Mouse (Mus musculus): ENCODE measurements around the gene Atp6v1f. TPM values are rescaled to one million over a fixed set of nuclear protein-coding genes. Genes with fewer than 3 reads are reported as not detected.

Atp6v1f gene
- total RNA-seq (2021): 100 to 1,000 TPM; 221 to 225 TPM
- long read RNA-seq, transcript Atp6v1f-201 (2 exons, 703 nt): major isoform, 307 of 313 reads
- long read RNA-seq, partial matches to known transcripts: 1 of 313 reads
- long read RNA-seq, other reads (novel, unspliced or antisense): 5 of 313 reads

DNA sequence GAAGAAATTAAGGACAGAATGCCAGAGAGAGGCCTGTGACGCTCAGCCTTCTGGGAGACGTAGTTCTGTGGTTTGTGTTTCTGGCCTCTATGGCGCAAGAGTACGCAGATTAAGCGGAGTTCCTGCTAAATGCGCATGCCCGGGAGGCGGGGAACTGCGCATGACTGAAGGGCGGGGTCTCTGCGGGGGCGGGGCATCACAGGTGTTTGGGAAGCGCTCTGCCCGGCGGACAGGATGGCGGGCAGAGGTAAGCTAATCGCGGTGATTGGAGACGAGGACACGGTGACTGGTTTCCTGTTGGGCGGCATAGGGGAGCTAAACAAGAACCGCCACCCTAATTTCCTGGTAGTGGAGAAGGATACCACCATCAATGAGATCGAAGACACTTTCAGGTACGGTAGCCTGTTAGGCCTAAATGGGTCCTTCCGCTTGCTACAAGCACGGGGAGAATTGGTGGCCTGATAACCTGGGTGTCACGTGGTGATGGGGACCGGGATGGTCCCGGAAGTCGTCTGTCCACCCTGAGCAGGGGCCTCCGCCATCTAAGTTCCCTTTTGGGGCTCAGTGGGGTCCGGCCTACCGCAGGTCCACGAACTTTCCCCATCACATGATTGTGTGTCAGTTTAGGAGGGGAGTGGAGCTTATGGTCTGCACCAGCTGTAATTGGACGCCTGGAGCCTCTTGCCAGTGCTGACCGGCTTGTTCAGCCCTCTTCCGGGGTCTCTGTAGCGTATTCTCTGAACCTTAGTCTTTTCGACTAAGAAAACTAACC is at the start of gene Atp6v1f:
TSS of gene Atp6v1f (plus strand) at position 136 of the 772 bp plus-strand sequence.
- DNase-seq (ENCODE audit: low spot score in 2 of 2): peak; percentile 86 to 92

DNA sequence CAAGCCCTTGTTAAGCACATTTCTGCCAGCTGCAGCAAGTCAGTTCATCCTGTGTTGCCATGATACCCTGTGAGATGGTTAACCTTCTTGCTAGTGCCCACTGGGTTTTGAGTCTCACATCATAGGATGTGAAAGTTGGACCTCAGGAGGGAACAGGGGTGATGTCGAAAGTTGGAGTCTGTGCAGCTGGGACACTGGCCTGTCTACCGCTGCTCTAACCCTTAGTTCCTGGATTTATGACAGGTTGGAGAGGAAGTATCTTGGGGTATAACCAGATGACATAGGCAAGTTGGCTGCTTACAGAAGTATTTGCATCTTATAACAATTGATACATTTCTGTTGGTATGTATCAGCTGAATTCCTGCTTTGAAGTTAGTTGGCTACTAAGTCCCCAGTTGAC is 46.9 kb upstream of the Atp6v1f start:
- no peak for DNase-seq (ENCODE audit: low spot score in 2 of 2)

DNA sequence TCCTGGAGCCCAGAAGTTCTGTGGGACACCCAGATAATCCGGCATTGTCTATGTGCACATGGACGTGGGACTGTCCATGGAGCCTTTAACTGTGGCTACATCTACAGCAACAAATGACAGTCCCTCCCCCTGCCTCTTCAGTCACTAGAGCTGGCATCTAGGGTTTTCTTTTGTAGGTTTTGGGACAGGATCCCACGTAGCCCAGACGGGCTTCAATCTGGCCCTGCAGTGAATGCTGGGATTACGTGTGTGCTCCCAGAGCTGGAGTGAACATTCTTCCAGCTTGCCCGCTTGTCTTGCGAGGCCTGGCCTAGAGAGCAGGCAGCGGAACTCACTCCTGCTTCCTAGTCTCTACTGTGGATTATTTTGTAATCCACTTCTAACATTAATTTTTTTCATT is 42.4 kb upstream of the Atp6v1f start:
- DNase-seq (ENCODE audit: low spot score in 2 of 2): no peak

DNA sequence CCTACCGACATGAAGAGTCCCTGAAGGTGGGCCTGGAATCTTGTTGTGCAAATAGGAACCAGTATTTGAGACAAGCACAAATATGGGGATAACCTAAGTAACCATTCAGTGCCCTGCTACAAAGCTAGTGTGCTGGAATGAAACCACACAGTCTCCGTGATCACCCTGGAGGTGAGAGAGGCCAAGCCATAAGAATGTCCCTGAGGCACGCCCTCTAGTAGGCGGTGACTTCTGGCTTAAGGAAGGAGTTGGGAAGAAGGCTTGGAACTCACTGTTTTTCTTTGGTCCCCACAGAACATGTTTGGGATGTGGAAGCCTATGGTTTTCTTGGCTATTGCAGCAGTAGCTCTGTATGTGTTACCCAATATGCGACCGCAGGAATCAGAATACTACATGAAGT is 41.2 kb upstream of the Atp6v1f start:
- DNase-seq (ENCODE audit: low spot score in 2 of 2): no peak

DNA sequence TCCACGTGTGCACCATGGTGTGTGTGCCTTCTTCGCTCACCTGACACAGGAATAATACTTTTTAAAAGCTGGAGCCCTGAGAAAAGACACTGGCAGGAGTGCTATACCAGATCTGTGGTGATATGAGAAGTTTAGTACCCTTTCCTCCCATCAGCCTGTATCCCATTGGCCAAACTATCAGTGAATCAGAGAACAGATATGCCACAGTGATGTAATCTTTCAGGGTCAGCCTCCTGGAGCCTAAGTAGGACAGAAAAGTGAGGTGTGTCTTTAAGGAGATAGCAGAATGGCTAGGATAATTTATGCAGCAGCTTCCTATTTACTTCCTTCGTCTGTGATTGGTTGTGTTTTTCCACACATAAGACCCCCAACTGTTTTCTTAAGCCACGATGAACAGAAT is 39.3 kb upstream of the Atp6v1f start:
- no peak for DNase-seq (ENCODE audit: low spot score in 2 of 2)

DNA sequence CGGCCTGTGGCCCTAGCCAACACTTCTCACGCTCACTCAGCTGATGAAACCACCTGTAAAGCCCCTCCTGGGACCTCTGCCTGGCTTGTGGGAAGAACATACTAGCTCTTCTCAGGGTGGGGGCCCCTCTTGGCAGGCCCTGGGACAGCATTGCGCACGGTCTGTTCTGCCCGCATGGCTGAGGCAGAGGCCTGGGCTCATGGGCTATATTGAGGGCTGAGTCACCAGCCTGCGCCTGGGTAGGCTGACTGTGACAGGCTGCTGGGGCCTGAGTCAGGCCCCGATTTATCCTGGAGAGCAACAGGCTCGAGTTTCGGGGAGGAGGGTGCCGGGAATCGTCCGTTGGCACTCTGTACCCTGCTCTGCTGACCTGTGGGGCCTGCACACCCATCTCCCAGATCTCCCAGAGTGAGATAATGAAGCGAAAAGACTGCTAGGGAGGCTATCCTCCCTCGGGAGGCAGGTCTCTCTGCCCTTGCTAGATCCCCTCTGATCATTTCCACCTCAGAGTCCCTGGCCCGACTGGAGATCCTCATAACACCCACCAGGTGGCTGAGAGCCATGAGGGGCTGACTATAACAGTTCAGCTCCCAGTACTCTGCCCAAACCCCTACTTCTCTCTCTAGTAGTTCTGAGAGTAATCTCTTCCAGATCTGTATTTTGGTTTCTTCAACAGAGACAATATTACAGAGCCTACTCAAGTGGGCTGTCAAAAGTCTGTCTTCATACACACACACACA is 36.7 kb upstream of the Atp6v1f start:
- DNase-seq (ENCODE audit: low spot score in 2 of 2): no peak

DNA sequence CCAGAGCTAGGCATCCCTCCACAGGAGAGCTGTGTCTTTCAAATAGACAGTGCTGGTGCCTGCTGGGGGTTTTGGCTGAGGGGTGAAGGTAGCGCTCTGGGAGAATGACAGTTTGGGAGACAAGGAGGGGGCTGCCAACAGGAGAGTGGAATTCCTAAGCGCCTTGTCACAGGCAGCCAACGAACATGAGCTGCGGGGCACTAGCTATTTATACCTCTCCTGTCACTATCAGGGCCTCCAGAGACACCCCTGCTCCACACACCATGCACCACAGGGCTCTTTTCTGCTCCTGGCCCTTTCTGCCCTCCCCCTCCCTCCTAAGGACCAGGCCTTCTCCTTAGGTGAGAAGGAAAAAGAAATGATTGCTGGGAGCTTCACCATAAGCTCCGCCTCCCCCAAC is 36.0 kb upstream of the Atp6v1f start:
- DNase-seq (ENCODE audit: low spot score in 2 of 2): no peak

DNA sequence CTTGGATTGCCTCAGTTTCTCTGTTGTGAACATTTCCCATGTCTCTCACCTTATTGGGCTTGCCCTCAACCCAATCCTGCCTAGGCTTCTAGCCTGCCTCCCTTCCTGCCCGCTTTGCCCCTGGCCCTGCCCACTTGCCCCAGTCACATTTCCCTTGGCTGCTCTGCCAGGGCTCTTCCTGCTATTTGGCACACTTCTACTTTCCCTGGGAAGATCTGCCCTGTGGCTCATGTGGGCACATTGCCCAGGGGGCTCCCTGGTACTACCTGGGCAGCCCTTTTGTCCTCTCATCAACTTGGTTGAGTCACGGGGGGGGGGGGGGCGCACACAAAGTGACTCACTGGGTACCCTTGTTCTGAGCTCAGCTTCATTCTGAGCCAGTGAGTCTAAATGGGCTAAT is 35.4 kb upstream of the Atp6v1f start:
- no peak for DNase-seq (ENCODE audit: low spot score in 2 of 2)

DNA sequence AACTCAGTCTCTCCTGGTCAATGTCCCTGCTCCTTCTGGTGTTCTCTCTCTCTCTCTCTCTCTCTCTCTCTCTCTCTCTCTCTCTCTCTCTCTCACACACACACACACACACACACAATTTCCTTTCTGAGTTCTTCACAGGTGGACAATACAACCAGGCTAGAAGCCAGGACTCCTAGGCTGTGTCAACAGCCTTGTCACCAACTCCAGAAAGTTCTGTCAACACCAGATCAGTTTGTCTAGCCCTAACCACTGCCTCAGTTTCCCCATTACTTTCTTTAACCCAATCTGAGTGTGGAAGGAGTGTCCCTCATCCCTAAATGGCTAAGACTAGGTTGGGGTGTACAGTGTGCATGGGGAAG is 34.9 kb upstream of the Atp6v1f start:
- no peak for DNase-seq (ENCODE audit: low spot score in 2 of 2)

DNA sequence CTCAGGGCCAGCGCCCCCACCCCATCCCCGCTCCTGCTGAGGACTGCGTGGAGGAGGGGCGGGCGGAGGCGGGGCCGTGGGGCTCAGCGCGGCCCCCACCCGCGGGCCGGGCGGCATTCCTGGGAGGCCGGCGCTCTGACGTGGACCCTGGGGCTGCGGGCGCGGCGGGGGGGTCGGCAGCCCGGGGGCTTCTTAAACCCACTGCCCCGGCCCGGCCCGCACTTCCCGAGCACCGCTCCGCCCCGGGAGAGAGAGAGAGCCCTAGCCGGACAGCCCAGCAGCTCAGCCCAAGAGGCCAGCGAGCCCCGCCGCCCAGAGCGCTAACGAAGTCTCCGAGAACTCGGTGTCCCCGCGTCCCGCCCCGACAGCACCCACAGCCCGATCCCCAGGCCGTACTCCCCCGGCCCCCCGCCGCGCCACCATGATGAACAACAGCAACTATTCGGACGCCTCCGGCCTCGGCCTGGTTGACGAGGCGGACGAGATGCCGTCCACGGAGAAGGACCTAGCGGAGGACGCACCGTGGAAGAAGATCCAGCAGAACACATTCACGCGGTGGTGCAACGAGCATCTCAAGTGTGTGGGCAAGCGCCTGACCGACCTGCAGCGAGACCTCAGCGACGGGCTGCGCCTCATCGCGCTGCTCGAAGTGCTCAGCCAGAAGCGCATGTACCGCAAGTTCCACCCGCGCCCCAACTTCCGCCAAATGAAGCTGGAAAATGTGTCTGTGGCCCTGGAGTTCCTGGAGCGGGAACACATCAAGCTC is 34.3 kb upstream of the Atp6v1f start, which contains the start of gene Flnc:
TSS of gene Flnc (plus strand) at position 219 of the 766 bp plus-strand sequence.
- DNase-seq (ENCODE audit: low spot score in 2 of 2): no peak

DNA sequence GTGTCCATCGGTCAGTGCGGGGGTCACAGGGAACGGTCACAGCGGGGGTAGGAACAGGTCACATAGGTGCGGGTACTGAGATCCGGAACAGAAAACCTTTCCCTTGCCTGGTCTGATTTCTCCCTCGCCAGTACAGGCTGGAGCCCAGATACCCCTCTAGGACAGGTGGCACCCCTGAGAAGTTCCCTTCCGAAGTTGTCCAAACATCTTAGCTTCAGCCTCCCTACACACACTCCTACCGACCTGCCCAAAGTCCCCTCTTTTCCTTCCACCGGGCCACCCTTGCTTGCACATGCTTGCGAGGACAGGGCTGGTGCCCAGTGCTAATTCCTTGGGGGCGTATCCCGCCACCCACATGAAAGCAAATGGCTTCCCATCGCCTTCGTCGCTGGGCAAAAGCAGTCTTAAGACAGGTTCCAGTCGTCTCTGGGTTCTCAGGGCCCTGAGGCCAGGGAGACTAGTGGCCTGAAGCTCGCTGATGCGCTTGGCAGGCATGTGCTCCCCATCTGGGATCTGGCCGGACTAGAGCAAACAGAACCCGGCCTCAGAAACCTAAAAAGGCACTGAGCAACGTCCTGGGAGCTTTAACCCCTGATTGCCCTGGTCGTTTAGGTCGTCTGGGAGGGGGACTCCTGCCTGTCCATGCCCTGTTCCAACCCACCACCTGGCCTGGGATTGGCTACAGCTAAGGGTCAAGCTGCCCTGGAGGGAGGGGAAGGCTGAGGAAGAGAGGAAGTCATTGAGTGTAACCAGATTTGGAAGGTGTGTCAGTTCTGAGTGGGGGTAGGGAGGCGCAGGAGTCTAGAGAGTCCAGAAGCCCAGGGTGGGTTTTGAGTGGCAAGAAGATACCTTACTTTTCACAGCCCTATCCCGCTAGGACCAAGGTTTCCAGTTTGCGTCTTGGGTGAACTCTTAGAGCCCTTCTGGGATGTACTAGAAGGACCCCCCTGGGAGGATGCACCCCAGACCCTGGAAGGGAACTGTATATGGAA is 33.4 kb upstream of the Atp6v1f start:
- no peak for DNase-seq (ENCODE audit: low spot score in 2 of 2)

DNA sequence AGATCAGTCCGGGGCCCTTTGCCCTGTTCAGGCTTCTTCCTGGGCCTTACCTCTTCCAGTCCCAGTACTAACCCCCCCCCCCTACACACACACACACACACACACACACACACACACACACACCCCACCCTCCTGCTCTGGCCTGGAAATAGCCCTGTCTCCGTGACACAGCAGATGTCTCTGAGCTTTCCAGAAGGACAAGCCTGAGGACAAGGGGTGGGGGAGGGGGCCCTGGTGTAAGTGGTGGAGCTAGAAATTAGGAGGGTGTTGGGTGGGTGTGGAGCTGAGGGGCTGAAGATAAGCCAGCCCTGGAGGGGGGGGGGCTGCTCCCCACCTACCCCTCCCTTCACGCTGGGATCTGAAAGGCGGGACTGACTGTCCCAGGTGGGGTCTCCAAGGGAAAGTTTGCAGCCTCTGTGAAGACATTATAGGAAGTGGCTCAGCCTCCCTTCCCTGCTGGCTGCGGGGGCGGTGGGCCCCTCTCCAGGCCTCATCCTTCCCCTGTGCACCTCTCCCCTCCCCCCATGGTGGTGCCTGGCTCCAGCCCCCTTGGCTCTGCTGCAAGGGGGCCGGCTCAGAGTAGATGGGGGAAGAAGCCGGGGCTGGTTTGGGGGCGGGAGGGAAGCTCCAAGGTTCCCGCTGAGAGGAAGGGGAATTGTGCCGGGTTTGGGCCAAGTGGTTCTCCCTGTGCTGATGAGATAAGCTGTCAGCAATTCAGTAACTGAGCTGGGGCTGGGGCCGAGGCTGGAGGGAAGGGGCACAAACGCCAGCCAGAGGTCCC is 32.4 kb upstream of the Atp6v1f start:
- no peak for DNase-seq (ENCODE audit: low spot score in 2 of 2)

DNA sequence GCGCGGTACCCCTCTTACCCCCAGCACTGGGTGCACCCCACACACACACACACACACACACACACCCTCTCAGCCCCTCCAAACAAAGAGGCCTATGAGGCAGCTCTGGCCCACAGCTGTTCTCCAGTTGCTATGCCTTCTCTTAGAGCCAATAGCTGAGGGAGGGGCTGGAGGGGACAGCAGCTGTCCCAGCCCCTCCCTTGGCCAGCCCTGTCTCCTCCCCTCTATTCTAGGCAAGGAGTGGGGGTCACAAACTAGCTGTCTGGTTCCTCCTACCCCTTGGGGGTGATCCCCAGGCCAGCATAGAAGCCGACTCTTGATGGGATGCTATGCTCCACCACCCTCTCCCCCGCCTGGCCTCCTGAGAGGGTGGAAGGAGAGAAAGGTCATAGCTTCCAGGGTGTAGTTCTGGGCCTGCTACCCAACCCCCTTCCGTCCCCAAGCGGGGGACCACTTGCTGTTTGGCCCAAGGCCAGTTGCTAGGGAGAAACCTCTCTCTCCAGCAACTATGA is 31.5 kb upstream of the Atp6v1f start:
- no peak for DNase-seq (ENCODE audit: low spot score in 2 of 2)

DNA sequence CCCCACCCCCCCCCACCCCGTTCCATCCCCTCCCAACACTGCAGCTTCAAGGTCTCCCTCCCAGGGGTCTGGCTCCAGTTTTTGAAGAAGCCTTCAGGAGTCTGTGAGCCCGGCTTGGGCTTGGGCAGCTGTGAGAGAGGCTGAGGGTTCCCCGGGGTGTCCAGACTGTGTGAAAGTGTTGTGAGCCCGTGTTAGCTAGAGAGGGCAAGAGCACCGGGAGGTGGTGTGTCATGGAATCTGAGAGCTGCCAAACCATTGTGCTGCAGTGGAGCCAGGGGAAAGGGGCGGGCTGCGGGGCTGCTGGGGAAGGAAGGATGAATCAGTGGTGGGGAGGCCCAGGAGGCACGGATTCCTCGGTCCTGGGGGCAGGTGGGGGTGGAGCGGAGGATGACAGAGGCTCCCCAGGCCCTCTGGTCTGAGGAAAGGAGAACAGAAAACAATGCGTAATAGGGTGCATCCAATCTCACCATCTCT is 31.0 kb upstream of the Atp6v1f start:
- DNase-seq (ENCODE audit: low spot score in 2 of 2): peak; percentile 41 to 42

DNA sequence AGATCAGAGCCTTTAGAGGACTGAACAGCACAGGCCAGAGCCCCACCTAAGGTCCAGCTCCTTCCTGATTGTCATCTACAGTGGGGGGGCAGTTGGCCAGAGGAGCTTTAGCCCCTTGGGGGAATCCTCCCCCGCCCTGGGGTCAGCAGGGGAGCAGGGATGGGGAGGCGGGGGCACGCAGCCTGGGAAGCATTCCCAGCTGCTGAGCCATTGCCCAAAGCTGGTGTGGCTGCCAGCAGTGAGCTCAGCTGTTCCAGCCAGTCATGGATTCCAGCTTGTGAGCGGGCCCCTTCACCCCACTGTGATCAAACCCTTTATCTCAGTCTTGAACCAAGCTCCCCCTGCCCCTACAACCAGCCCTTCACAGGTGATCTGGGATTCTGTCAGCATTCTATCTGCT is 28.3 kb upstream of the Atp6v1f start:
- DNase-seq (ENCODE audit: low spot score in 2 of 2): peak; percentile 38 to 49

DNA sequence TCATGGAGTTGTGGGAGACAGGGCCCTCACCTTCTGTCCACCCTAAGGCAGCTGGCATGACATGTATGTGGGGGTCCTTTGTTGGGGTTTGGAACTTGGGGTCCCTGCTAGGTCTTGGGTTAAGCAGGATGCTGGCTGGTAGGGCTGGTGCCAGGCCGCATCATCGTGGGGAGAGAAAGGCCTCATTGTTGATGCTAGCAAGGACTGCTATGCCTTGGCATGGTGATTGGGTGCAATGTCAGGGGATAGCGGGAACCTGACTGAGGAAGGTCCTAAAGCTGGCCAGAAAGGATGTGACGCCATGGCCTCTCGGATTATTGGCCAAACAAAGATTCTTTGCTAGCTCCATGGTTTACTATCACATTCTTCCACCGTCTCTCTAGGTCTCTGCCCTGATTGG is 27.7 kb upstream of the Atp6v1f start:
- DNase-seq (ENCODE audit: low spot score in 2 of 2): no peak

DNA sequence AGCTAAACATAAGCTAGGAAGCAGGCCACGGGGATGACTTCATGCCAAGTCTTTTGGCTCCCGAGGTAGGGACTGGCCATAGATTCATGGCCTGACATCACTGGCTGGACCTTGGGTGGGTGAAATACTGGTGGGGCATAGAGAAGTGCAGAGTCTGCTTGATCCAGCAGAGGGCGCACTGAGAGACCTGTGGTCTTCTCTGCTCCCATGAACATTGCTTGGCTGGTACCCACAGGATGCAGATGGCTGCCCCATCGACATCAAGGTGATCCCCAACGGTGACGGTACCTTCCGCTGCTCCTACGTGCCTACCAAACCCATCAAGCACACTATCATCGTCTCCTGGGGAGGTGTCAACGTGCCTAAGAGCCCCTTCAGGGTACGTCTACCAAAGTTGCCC is 22.7 kb upstream of the Atp6v1f start:
- peak in 1 of 2 experiments; percentile 43 for DNase-seq (ENCODE audit: low spot score in 2 of 2)

DNA sequence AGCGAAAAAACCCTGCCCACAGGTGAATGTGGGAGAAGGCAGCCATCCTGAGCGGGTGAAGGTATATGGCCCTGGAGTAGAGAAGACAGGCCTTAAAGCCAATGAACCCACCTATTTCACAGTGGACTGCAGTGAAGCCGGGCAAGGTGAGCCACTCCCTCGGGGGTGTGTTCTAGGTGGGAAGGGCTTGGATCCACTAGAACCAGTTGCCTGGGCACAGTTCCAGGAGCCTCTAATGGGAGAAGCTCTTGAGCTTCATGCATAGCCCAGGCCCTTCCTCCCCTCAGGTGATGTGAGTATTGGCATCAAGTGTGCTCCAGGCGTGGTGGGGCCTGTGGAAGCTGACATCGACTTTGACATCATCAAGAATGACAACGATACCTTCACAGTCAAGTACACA is 22.2 kb upstream of the Atp6v1f start:
- no peak for DNase-seq (ENCODE audit: low spot score in 2 of 2)

DNA sequence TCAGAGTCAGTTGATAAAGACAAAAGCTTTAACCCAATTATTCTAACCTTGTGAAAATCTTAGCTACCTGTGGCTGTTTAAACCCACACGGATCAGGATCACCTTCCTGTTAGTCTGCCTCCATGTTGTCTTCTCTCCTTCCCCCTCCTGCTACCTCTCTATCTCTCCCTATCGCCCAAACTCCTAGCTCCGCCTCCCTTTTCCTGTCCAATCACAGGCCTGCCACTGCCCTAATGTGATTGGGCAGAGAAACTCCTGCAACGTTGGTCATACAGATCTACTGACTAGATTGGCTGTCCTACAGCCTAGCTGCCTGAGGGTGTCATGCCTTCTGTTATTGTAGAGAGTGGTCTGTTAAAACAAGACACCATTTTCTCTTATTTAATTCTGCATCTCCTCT is 17.7 kb upstream of the Atp6v1f start:
- DNase-seq (ENCODE audit: low spot score in 2 of 2): no peak

Data from layer of hippocampus, postnatal 10 days (tissue).